Mouse (Mus musculus): ENCODE data around the gene Ntn1.

Ntn1 gene

GRCm38 (mm10) chr11:68407266-68407926, 6.8 kb upstream of the Ntn1 start:
- DNase-seq (ENCODE audit: low spot score in 2 of 2): no peak

- DNase-seq (ENCODE audit: low spot score in 2 of 2): no peak
Measured at GRCm38 (mm10) chr11:68405576-68405975, 5.0 kb upstream of the Ntn1 start.

DNA sequence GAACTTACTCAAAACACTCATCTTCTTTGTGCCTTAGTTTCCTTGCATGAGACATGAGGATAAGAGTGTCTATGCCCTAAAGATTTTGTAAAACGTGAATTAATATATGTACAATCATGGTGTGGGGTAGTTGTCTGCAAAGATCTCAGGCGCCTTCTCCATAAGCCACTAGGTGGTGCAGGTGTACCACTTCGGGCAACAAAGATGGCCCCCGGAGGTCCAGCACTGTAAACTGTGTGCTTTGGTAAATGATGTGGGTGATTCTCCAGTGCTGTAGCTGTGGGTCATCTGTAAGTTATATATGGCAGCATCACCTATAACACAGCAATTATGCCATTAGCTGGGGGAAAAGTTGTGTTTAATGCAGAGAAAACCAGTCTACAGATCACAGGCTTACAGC, 3.6 kb upstream of the Ntn1 start:
- DNase-seq (ENCODE audit: low spot score in 2 of 2): no peak

GRCm38 (mm10) chr11:68401428-68401827, 805 bp upstream of the Ntn1 start:
- no peak for DNase-seq (ENCODE audit: low spot score in 2 of 2)

DNA sequence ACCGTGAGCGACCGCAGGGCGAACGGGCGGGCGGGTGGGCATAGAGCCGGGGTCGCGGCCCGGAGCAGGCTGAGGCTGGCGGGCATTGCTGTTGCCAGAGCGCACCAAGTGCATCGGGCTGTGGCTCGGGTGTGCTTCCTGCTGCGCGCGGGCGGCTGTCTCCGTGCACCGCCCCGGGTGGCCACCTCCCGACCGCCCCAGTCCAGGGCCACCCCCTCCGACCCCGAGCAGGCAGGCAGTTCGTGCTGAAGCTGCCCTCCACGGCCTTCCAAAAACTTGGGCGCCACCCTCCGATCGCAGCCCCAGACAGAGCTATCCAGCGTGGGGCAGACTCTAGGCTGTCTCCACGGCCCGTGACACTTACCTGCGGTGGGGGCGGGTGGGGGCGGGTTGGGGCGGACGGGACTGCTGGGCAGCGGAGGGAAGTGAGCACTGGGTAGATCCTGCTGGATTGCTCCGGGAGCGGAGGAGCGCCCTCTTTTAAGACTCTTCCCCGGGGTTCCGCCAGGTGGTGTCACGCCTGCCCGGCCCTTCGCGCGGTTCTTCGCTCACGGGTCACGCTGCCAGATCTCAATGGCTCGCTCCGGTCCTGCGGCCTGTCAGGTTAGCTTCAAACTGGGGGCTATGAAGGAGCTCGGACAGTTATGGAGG, 477 bp downstream of the Ntn1 start:
- DNase-seq (ENCODE audit: low spot score in 2 of 2): no peak

GRCm38 (mm10) chr11:68399548-68400020, 1.0 kb downstream of the Ntn1 start:
- DNase-seq (ENCODE audit: low spot score in 2 of 2): peak; percentile 14

GRCm38 (mm10) chr11:68398891-68399547, 1.6 kb downstream of the Ntn1 start:
- no peak for DNase-seq (ENCODE audit: low spot score in 2 of 2)

GRCm38 (mm10) chr11:68395546-68395945, 5.1 kb downstream of the Ntn1 start:
- no peak for DNase-seq (ENCODE audit: low spot score in 2 of 2)

GRCm38 (mm10) chr11:68394749-68395148, 5.9 kb downstream of the Ntn1 start:
- DNase-seq (ENCODE audit: low spot score in 2 of 2): no peak

- DNase-seq (ENCODE audit: low spot score in 2 of 2): no peak
Measured at GRCm38 (mm10) chr11:68393897-68394490, 6.6 kb downstream of the Ntn1 start.

DNA sequence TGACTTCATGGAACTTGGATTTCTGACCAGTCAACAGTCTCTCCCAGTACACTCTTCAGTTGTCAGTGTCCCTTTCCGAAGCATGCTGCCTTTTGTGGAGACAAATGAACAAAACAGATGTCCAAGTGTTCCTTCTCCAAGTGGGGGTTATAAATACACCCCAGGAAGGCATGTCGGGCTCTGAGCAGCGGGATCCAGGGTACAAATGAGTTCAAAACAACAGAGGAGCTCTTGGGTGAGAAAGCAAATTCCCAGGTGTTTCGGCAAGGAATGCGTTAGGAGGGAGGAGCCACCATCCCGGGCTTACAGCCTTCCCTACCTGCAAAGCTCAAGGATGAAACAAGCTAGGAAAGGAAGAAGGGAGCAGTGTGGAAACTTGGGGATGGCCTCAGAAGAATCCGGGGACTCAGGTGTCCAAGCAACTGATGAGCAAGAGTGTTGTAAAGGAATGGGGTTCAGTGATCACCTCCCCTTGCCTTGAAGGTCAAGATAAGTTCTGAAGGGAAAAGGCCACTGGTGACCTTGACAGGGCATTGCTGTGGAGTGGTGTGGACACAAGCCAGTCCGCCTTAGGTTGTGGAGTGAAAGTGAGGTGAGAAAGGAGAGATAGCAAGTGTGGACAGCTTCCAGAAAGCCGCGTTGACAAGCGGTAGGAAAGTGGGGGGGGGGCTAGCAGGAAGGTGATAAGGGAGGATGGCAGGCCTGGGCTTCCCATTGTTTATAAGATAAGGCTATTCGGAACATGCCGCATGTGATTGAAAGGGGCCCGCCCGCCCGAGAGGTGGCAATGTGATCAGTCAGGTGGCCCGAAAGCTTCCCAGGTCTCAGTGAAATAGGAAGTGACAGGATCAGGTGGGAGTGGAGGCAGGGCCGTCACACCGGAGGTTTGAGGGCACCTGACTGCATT, 10.0 kb downstream of the Ntn1 start:
- no peak for DNase-seq (ENCODE audit: low spot score in 2 of 2)

DNA sequence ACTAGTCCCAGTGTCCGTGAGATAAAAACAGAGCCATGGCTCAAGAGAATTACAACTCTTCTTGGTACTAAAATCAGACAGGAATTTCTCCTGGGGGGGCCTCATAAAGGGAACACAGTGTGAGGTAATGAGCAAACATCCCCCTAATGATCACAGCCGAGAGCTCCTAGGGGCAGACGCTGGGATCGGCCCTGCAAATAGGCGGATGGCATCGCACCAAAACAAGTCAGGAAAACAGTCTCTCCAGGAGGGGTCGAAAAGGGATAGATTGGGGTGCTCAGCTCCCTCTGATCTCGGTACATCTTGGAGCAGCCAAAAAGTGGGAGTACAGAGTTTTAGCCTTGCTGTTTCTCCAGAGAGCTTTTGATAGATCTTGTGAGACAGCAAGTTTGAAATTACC, 11.0 kb downstream of the Ntn1 start:
- no peak for DNase-seq (ENCODE audit: low spot score in 2 of 2)

DNA sequence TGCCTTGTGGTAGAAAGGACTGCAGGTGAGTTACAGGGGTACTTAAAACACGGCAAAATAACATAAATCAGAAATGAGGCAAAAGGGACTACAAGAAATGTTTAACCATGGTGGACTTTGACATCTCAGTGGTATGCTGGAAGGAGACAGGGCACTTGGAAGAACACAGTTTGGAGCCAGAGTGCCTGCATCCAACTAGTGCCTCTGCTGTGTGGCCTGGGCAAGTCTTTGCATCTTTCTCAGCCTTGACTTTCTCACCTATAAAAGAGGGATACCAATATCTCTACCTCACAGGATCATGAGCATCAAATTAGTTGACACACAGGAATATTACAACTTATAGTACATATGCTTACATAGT, 12.0 kb downstream of the Ntn1 start:
- no peak for DNase-seq (ENCODE audit: low spot score in 2 of 2)

- DNase-seq (ENCODE audit: low spot score in 2 of 2): no peak
Measured at GRCm38 (mm10) chr11:68387971-68388654, 12.5 kb downstream of the Ntn1 start.

- no peak for DNase-seq (ENCODE audit: low spot score in 2 of 2)
Measured at GRCm38 (mm10) chr11:68387441-68387760, 13.2 kb downstream of the Ntn1 start.

DNA sequence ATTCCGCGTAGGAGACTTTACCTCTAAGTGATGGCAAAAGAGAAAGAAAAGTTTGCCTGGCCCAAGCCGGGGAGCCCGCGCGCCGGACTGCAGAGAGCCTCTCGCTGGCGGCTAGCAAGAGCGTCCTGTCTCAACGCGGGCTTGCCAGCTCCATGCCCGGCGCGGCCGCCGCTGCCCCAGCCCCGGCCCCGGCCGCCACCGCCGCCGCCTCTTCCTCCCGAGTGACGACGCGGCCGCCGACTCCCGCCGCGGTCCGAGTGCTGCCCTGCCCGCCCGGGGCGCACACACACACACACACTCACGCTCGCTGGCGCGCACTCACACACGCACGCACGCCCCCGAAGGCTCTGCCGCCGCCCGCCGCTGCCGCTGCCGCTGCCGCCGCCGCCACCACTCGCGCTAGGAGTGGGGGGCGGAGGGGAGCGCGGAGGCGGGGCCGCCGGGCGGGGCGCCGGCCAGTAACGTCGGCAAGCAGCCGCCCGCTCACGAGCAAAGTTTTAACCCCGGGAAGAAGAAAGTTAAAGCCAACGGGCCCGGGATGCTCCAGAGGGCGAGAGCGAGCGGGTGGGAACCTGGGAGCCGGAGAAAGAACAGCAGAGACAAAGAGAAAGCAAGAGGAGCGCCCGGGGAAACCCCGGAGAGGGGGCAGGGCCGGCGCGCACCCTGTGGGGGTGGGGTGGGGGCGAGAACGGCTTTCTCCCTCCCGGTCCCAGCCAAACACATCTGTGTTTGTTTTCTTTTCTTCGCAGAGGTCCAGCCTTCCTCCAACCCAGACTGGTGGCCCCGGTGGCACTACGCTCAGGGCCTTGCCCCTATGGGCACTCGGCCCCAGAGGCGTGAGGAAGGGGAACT, 13.8 kb downstream of the Ntn1 start:
- DNase-seq (ENCODE audit: low spot score in 2 of 2): peak; percentile 20 to 31

GRCm38 (mm10) chr11:68385921-68386588, 14.6 kb downstream of the Ntn1 start:
- peak in 1 of 2 experiments; percentile 17 for DNase-seq (ENCODE audit: low spot score in 2 of 2)

DNA sequence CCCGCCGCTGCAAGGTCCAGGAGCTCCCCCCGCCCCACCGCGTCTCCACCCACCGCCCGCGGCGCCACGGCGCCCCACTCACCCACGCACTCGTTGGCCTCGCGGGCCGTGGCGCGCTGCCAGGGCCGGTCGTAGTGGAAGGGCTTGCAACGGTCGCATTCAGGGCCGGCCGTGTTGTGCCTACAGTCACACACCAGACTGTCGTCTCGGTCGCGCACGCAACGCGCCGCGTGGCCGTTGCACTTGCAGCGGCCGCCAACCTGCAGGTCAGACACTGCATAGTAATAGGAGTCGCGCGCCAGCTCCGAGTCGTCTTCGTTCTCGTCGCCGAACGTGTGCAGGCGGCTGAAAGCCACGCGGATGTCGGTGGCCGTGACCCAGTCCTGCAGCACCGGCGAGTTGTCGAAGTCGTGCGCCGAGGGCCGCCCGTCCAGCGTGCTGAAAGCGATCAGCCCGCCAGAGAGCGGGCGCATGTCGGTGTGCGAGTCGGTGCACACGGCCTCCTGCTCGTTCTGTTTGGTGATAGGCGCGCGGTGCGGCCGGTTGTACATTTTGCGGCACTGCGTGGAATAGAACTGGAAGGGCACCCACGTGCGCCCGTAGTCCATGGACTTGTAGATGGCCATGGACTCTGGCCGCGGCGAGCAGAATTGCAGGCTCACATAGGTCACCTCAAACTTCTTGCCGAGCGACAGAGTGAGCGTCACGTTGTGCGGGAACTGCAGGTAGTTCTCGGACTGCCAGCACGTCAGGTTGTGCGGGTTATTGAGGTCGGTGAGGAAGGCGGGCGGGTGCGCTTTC, 15.4 kb downstream of the Ntn1 start:
- DNase-seq (ENCODE audit: low spot score in 2 of 2): no peak

- no peak for DNase-seq (ENCODE audit: low spot score in 2 of 2)
Measured at GRCm38 (mm10) chr11:68384592-68385020, 16.0 kb downstream of the Ntn1 start.
